Mouse (Mus musculus) MEL (cell line): ENCODE data around the gene Med16.

Source experiments
- BHLHE40 ChIP-seq: IDR thresholded peaks from 2 replicates; pipeline ENCODE4 v1.6.1; 2012; ENCODE audit warnings: low read depth, mild to moderate bottlenecking, inconsistent platforms, low read length, improper control_type of control experiment, borderline replicate concordance
- CHD1 ChIP-seq: IDR thresholded peaks from 2 replicates; pipeline ENCODE4 v1.6.1; 2012; ENCODE audit warnings: low read depth, mild to moderate bottlenecking, inconsistent platforms, low read length, improper control_type of control experiment
- CHD2 ChIP-seq: IDR thresholded peaks from 2 replicates; pipeline ENCODE4 v1.6.1; 2011; ENCODE audit warnings: low read length, improper control_type of control experiment
- CTCF ChIP-seq, 3 experiments: IDR thresholded peaks in 2 of 3; conservative IDR thresholded peaks in 1 of 3; 2 replicates each; pipeline ENCODE4 v1.5.1; 2011 to 2012; ENCODE audit warnings: low read length in 3 of 3, low read depth in 2 of 3, mild to moderate bottlenecking in 2 of 3, improper control_type of control experiment in 1 of 3, inconsistent platforms in 1 of 3, mixed read lengths in 1 of 3, moderate library complexity in 1 of 3; ENCODE audit not compliant: control insufficient read depth in 1 of 3, insufficient read depth in 1 of 3, poor library complexity in 1 of 3, severe bottlenecking in 1 of 3
- E2F4 ChIP-seq: IDR thresholded peaks from 2 replicates; pipeline ENCODE4 v1.6.1; 2011; ENCODE audit warnings: low read depth, low read length, improper control_type of control experiment, borderline replicate concordance
- EP300 ChIP-seq, 2 experiments: IDR thresholded peaks; 2 replicates each; pipeline ENCODE4 v1.6.1; 2011; ENCODE audit warnings: improper control_type of control experiment in 2 of 2, low read length in 2 of 2, low read depth in 1 of 2, mild to moderate bottlenecking in 1 of 2
- HCFC1 ChIP-seq: IDR thresholded peaks from 2 replicates; pipeline ENCODE4 v1.6.1; 2012; ENCODE audit warnings: low read depth, mild to moderate bottlenecking, inconsistent platforms, low read length, improper control_type of control experiment, moderate library complexity
- MAFK ChIP-seq: IDR thresholded peaks from 2 replicates; pipeline ENCODE4 v1.6.1; 2011; ENCODE audit warnings: low read depth, mild to moderate bottlenecking, low read length, improper control_type of control experiment, borderline replicate concordance
- MXI1 ChIP-seq: IDR thresholded peaks from 2 replicates; pipeline ENCODE4 v1.6.1; 2011; ENCODE audit warnings: mild to moderate bottlenecking, low read depth, low read length, improper control_type of control experiment
- MYC ChIP-seq: IDR thresholded peaks from 2 replicates; pipeline ENCODE4 v1.6.1; 2011; ENCODE audit warnings: low read depth, mild to moderate bottlenecking, low read length, improper control_type of control experiment, moderate library complexity
- POLR2A ChIP-seq, 2 experiments: IDR thresholded peaks; 2 replicates each; pipeline ENCODE4 v1.6.1; 2011 to 2012; ENCODE audit warnings: low read length in 2 of 2, mild to moderate bottlenecking in 2 of 2, control low read depth in 1 of 2, improper control_type of control experiment in 1 of 2, low read depth in 1 of 2, moderate library complexity in 1 of 2; ENCODE audit not compliant: control insufficient read depth in 1 of 2, insufficient read depth in 1 of 2, poor library complexity in 1 of 2
- TBP ChIP-seq: IDR thresholded peaks from 2 replicates; pipeline ENCODE4 v1.8.0; 2011; ENCODE audit warnings: low read depth, low read length, improper control_type of control experiment
- USF1 ChIP-seq: IDR thresholded peaks from 2 replicates; pipeline ENCODE4 v1.6.1; 2014; ENCODE audit warnings: low read depth, mild to moderate bottlenecking, inconsistent platforms, low read length, improper control_type of control experiment, moderate library complexity
- USF2 ChIP-seq, 2 experiments: IDR thresholded peaks; 2 replicates each; pipeline ENCODE4 v1.6.1; 2011 to 2012; ENCODE audit warnings: improper control_type of control experiment in 2 of 2, low read length in 2 of 2, borderline replicate concordance in 1 of 2, inconsistent platforms in 1 of 2, low read depth in 1 of 2, mild to moderate bottlenecking in 1 of 2; ENCODE audit not compliant: insufficient read depth in 1 of 2

DNA sequence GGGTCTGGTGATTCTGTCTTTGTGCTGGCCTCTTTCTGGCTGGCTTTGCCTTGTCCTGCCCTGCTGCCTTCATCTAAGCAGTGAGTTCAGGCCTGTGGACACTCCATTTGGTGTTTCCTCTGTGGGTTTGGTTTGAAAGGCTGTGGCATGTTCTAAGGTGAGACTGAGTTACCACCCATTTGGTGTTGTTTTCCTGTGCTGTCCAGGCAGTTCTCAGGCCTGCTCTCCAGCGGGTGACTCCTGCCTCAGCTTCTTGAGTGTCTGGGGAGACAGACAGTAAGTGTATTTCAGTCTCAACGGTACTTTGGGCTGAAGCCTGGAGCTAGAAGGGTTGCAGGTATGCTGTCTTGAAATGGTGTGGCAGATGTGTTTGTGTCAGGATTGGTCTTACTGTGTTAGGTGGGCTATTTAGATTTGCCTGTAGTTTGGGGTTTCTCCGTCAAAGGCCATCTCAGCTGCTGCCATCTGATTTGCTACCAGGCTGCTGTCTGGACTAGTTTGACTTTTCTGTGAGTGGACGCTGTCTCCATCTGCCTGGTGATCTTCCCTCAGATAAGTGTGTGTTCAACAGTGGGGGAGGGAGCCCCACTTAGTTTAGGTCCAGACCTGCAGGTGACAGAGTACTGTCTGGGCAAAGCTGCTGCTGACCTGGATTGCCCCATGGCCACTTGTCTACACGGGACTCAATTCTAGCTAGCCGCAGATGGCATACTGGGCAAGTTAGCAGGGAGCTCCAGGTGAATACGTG lies 51.8 kb downstream of the Med16 start:
- TF ChIP-seq CHD2, result no peak
- TF ChIP-seq CTCF (IDR thresholded peaks at IDR 0.05 in 2 of 3, conservative IDR thresholded peaks at IDR 0.05 in 1 of 3; ENCODE audit: control insufficient read depth in 1 of 3, insufficient read depth in 1 of 3, low read depth in 2 of 3, low read length in 3 of 3, poor library complexity in 1 of 3, severe bottlenecking in 1 of 3), result no peak
- no peak for TF ChIP-seq HCFC1
- TF ChIP-seq TBP, result 0 out of 2 replicates have a peak, but pooled peaks have one; percentile 5
- no peak for TF ChIP-seq USF2 (IDR thresholded peaks at IDR 0.05; ENCODE audit: borderline replicate concordance in 1 of 2, insufficient read depth in 1 of 2, low read depth in 1 of 2, low read length in 2 of 2)
- TF ChIP-seq MYC, result no peak
- TF ChIP-seq USF1, result no peak
- TF ChIP-seq CHD1, result no peak
- no peak for TF ChIP-seq EP300 (IDR thresholded peaks at IDR 0.05; ENCODE audit: low read depth in 1 of 2, low read length in 2 of 2)
- TF ChIP-seq MAFK, result no peak
- no peak for TF ChIP-seq MXI1
- TF ChIP-seq POLR2A (IDR thresholded peaks at IDR 0.05; ENCODE audit: control insufficient read depth in 1 of 2, insufficient read depth in 1 of 2, low read depth in 1 of 2, low read length in 2 of 2, poor library complexity in 1 of 2), result no peak
- TF ChIP-seq E2F4, result no peak
- no peak for TF ChIP-seq BHLHE40
